Mouse (Mus musculus) spleen, postnatal 14 days (tissue): Measurements from ENCODE around the gene Scgb2b24.

Source experiments
- DNase-seq, 2 experiments: peaks; one replicate each; pipeline ENCODE4 v3.0.0; 2021 to 2022; ENCODE audit warnings: low spot score in 2 of 2

Gene Scgb2b24

DNA sequence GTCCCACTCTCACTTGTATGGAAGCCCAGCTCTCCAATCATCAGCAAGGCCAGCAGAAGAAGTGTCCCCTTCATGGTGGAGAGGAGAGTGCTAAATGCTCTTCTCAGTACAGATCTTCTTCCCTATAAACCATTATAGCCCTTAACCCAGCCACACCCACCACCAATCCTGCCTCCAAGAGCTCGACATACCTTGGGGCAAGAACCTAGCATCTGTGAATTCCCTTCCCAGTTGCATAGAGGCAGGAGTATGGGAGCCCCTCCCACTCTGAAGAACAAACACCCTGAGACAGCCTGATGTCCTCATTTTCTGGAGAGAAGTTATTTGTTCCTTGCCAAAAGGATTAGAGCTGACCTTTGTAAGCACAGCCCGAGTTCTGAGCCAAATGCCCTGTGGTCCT, at the start of gene Scgb2b24:
Gene Scgb2b24, minus strand, starts transcription at position 101 of the 400 bp plus-strand sequence.
- DNase-seq: no peak

DNA sequence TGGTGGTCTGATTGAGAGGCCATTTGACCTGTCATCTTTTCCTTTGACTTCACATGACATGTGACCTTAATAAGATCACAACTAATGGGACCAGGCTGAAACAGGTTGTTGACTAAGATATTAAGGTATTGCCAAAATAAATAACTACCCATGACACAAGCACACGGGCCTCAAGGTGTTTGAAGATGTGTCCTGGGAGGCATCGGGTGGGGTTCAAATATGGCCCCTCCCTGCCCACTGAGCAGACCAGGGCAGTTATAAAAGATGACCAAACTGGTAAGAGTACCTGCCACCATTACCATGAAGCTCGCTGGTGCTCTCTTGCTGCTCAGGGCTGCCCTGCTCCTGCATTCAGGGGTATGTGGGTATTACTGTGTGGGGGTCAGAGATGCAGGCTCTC, 4.4 kb upstream of the Scgb2b24 start, which contains the start of gene Scgb1b24:
Gene Scgb1b24, plus strand, starts transcription at position 301 of the 400 bp plus-strand sequence.
- no peak for DNase-seq

DNA sequence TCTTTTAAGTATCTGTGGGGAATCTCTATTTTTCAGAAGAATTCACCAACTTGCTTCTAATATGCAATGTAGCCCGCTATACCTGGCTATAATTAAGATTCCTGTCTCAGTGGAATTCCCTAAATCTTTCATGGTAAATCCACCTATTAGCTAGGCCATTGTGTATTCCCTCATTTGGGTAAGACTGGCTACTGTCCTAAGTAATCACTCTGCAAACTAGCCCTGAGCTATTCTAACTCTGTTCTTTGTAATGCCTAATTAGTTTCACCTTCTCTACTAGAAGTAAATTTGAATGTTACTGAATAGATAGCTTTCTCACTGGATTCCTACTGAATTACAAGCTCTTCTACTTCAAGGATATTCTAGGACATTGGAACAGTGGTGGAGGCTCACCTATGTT, 49.2 kb downstream of the Scgb2b24 start:
- DNase-seq: no peak
